Mouse (Mus musculus) thymus, postnatal 0 days (tissue): ENCODE measurements around the gene Lfng. TPM values are rescaled to one million over a fixed set of nuclear protein-coding genes. Genes with fewer than 3 reads are reported as not detected.

Experiments used
- DNase-seq: peaks from one replicate; pipeline ENCODE4 v3.0.0-alpha.2; 2015; ENCODE audit warnings: low spot score
- polyA plus RNA-seq: library from polyadenylated mRNA; unstranded; fragments of >200 nt; fragmentation: Nextera tagmentation; extraction: Ambion mirVana; gene quantifications from 2 replicates; pipeline ENCODE4 v1.2.1, GENCODE M21; 2015

Gene Lfng
- polyA plus RNA-seq, 1 experiment from 2014 or later = 13.3 TPM

- DNase-seq = no peak
These were observed 32.2 kb downstream of the Lfng start for GRCm38 (mm10) chr5:140639312-140639711.

DNA sequence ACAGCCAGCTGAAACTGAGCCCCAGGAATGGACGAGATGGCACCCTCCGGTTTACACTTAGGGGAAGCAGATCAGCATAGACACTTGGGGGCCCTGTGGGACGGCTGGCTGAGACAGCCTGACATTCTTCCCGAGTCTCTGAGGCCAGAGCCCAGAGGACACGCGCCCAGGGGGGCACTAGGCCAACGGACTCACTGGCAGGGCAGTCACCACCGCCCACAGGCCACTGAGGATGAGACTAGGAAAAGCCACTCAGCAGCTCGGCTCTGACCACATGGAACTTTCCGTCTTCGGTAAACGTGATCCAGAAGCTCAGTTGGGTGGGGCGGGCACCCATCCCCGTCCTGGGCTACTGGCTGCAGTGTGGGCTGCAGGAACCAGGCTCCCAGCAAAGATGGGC, 32.8 kb downstream of the Lfng start:
- DNase-seq = no peak

- peak; percentile 34 for DNase-seq
These were observed 33.7 kb downstream of the Lfng start for GRCm38 (mm10) chr5:140640812-140641211.

DNA sequence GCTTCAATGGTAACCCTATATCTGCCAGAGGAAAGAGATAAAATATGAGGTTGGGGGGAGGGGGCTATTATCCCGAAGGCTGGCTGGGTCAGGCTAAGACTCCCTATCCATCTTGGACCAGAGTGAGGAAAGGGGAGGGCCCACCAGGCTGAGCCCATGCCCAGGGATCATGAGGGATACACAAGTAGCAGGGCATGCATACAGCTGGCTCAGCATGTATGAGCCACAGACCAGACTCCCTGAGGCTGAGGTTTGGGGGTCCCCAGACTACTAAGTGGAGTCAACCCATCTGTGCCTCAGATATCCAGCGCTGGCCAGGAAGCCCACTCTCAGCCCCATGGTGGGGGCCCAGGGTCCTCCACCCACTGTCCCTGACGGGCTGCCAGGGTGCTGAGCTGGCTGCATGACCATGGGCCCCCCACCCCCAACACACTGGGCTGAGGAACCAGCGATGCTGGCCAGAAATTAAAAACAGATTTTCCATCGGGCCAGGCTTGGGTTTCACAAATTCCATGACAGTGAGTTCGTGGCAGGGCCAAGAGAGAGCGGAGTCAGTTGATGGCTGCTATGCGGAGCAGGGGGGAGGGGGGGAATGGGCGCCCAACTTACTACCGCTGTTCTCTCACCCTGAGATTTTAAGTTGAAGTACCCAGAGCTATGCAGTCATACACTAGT, 34.3 kb downstream of the Lfng start:
- no peak for DNase-seq

GRCm38 (mm10) chr5:140642076-140642475, 35.0 kb downstream of the Lfng start:
- no peak for DNase-seq

GRCm38 (mm10) chr5:140644263-140644662, 37.1 kb downstream of the Lfng start:
- no peak for DNase-seq

DNA sequence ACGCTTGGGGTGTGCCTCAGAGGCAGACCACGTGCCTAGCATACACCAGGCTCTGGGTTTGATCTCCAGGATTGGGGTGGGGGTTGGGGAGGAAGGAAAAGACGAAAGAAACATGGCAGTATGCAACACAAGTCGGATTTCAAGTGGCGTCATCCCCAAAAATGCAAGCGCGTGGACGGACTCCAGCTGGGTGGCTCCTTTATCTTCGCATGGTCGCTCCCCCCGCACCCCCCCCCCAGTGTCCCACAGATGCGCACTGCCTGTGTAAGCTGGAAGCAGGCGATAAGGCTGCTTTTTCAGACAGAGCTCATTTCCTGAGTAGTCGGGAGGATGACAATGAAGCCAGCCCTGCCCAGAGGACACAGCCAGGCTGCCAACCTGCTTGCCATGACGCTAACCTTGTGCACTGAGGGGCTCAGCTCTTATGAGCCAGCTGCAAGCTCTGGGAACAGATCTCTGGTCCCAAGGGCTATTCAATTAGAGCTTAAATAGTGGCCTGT, 37.6 kb downstream of the Lfng start:
- DNase-seq = no peak

GRCm38 (mm10) chr5:140645454-140645853, 38.3 kb downstream of the Lfng start:
- DNase-seq = no peak

GRCm38 (mm10) chr5:140646171-140646570, 39.1 kb downstream of the Lfng start:
- DNase-seq = no peak

DNA sequence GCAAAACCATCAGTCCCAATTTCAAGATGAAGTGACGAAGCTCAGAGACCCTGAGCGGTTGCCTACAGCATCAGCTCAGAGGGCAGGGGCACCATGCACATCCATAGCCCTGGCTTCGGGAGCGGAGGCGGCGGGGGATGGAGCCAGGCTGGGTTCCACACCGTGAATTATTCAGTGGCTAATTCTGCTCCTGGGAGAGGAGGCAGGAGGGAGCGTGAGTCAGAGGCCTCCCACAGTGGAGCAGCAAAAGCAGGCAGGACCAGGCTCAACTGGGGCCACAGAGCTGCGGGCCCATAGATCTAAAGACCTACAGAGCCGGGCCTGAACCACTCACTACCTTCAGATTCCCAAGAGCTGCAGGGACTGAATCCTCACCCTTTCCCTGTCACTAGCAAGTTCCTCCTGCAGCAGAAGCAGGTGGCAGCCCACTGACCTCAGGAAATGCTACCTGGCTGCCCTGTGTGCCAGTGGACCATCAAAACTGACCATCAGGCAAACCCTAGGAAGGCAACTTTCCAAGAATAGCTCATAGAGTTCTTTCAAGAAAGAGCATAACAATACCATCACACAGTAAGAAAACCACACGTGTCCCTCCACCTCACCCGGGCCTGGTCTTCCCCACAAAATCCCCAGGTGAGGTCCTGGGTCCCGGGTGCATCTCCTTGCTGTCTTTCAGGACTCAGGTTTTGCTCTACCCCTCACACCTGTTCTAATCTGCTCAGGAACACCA, 40.1 kb downstream of the Lfng start:
- DNase-seq = no peak

DNA sequence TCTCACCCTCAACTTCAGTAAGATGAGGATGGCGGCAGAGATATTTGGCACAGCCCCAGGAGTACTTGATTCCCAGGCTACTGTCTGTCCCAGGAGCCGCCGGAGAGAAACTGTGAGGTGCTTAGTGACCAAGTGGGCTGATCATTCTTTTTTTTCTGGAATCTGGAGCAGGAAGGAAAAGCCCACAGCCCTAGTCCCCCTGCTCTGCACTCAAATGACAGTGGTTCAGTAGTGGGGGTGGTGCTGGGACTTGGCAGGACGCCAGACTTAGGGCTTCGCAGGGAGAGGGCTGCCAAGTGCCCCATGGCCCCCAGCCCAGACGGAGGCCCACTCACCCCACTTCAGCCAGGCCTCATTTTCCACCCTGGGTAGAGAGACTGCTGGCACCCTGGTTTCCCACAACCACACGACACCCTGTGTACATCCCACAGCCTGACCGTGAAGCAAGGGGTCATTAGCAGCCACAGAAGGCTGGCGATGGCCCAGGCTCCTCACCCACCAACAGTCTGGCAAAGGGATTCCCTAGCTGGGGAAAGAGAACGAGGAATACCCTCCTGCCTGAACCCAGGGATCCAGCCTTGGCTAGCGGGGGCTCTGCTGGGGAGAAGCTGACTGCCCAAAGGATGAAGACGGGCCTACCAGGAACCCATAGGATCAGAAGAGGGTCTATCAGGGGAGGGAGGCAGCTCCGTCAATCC, 40.9 kb downstream of the Lfng start:
- peak; percentile 38 for DNase-seq

DNA sequence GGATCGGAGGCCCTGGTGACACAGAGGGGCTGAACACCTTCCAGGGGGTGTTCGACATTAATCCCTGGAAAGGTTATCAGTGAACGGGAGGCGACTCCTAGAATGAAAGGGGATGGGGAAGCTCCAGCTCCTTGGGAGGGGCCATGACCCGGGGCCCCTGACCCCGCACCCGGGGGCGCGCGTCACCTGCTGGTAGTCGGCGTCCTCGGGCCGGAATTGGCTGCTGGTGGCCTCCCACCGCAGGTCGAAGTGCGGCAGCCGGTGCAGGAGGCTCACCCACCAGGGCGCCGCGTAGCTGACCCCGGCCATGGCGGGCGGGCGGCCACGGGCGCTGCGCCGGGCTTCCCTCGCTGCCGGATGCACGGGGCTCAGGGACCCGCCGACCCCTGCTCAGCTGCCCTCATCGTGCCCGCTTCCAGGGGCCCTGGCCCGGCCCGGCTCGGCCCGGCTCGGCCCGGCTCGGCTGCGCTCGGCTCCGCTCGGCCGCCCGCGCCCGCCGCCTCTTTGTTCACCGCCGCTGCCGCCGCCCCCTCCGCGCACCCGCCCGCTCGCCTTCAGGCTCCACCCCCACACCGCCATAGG, 41.5 kb downstream of the Lfng start, which contains the start of gene Ttyh3:
Gene Ttyh3 (minus strand): TSS at position 513 of the 582 bp plus-strand sequence.
- no peak for DNase-seq

DNA sequence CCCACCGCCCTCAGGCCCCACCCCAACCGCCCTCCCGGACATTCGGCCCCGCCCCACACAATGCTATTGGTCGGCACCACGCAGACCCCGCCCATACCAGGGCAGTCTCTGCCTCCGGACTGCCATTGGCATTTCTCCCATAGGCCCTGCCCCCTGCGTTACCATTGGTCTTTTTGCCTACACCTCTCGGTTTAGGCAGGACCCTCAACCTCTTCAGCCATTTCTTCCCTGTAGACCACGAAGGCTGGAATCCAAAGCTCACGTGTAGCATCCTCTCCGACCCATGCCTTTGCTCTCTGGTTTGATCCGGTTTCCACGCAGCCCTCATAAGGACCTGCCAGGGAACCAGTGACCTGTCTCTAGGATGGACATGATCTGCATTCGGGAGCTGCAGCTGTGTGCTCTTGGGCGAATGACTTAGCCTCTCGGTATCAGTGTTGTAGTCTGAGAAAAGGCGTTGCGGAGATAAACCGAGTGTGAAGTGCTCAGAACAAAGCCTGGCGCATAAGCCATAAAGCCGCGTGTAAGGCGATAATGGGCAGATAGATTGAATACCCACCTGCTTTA, 42.1 kb downstream of the Lfng start:
- DNase-seq = peak; percentile 97

DNA sequence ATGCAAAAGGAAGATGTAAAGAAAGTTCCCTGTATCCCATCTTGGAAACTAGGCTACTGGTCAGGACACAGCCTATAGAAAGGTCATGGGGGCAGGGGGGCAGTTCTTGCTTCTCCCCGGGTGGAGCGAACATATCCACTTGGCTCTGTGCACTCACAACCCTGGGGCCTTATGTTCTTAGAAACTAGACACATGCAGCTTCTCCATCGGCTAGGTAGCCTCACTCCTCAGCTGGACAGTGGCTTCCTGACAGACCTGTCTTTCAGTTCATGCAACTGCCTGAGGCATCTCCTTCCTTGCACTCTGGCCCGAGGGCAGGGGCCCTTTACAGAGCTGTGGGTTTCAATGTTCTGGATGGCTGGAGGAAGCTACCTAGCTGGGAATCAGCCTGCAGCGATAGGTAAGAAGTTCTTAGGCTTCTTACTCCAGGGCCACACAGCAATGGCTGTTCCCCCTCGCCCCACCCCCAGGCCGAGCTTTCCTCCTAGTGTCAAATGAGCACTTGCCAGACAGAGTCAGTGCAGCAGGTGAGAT, 42.8 kb downstream of the Lfng start:
- DNase-seq = no peak

GRCm38 (mm10) chr5:140651231-140651630, 44.1 kb downstream of the Lfng start:
- no peak for DNase-seq

DNA sequence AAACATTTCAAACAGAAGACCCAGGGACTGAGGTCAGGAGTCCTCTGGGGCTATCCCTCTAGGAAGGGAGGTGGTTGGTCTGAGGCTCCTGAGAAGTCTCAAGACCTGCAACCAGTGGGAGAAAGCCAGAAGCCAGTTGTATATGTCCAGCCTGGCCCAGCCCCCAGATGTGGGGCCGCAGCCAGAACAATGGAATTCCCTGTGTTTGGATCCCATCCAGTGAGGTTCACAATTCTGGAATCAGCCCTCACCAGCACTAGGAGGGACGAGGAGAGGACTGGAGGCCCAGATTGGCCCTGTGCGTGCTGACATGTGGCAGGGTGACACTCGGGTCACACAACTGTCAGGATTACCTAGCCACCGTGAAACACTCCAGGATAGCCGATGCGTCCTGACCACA, 45.5 kb downstream of the Lfng start:
- no peak for DNase-seq

DNA sequence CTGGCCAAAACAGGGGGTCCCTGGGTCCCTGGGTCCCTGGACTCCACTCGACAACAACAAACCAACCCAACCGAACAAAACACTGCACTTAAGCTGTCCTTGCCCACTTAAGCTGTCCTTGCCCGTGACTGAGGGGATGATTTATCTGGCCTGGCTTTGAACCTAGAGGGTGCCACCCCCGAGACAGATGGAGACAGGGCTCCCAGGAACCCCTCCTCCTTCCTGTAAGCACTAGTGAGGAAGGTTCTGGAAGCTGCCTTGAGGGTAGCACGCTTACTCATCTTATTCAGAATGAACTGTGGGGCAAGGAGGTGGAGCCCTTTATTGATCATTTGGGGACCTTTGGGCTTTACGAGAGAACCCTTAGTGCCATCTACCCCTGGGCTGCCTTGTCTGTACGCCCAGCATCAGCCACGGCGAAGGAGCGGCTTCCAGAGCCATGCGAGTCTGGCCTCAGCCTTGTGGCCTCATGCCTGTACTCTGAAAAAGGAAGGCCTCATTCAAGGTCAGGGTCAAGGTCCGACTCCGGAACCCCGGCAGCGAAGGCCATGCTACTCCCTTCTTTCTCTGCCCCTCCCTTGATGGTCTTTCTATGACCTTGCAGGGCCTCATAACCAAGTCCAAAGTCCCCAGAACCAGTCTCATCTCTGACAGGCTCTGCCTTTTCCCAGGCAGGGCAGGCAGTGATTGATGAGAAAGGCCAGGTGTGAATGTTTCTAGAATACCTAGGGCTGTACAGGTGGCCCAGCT, 47.2 kb downstream of the Lfng start:
- DNase-seq = no peak

DNA sequence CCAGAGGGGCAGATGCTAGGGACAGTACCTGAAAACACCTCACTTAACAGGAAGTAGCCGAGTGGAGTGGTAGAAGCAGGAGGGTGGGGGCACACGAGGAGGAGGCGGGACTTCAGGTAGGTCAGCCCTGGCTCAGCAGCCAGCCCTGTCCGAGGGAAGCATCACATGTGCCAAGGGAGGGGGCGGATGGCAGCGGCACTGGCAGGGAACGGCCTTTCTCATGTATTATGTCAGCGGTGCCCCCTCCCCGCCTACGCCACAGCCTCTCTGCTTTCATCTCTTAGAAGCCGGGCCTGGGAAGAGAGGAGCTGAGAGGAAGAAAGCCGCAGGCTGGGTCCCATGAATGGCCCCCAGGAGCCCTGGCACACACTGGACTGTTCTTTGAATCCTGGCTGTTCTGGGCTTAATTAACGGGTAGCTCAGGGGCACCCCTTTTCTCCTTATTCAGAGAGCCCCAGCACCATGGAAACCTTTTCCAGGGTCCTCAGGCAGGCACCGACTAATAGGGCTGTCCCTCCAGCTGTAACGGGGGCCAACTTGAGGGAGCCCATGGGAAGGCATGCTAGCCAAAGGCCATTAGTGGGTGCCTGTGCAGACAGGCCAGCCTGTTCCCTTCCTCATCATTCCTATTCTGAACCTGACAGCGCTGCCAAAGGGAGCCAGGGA, 52.6 kb downstream of the Lfng start:
- DNase-seq = no peak

DNA sequence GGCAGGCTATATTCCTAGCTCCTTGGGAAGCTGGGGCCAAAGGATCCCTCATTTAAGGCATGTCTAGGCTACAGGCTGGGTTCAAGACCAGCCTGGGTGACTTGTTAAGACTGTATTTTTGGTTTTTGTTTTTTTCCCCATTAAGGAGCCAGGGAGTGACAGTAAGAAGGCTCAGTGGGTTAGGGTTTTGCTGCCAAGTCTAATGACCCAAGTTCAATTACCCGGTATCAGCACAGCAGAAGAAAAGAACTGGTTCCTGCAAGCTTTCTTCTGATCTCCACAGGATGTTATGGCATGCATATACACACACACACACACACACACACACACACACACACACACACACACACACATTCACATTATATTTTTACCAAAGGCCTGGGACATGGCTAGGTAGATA, 53.3 kb downstream of the Lfng start:
- no peak for DNase-seq

DNA sequence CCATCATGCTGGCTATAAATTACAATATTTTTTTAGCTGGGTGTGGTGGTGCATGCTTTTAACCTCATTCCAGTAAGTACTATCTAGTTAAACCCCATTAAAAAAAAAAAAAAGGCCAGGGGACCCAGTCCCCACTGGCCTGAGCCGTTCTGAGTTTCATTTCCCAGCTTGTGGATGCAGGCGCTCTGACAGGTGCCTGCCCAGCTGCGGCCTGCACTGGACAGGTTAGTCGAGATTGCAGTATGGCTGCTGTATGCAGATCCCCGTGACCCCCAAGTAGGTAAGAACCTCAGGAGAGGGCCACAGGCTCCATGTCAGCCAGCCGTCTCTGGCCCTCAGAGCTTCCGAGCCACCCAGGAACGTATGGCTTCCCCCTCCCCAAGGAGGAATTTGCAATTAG, 54.3 kb downstream of the Lfng start:
- DNase-seq = no peak
